Mouse (Mus musculus) liver, embryonic 15.5 days (tissue): ENCODE data around the gene Xylt1. TPM values are rescaled to one million over a fixed set of nuclear protein-coding genes. Genes with fewer than 3 reads are reported as not detected.

Source experiments
- ATAC-seq: fragments of 200-750 bp; cut with Nextera tagmentation; 2 replicates; pipeline ENCODE4 v1.8.0; 2017; ENCODE audit warnings: moderate number of reproducible peaks, mild to moderate bottlenecking, moderate library complexity; ENCODE audit not compliant: insufficient read depth
- H3K27ac ChIP-seq: fragments of 300-500 bp; sonication (generic); replicated peaks from 2 replicates; pipeline ENCODE4 v1.5.1; 2015; ENCODE audit warnings: mild to moderate bottlenecking, inconsistent platforms
- H3K27me3 ChIP-seq: fragments of 300-500 bp; sonication (generic); 2 replicates; pipeline ENCODE4 v1.6.1; 2015; ENCODE audit warnings: mild to moderate bottlenecking, inconsistent platforms
- H3K36me3 ChIP-seq: fragments of 300-500 bp; sonication (generic); replicated peaks from 2 replicates; pipeline ENCODE4 v1.6.1; 2015; ENCODE audit warnings: moderate library complexity, mild to moderate bottlenecking, inconsistent platforms
- H3K4me1 ChIP-seq: fragments of 300-500 bp; sonication (generic); replicated peaks from 2 replicates; pipeline ENCODE4 v1.6.1; 2015; ENCODE audit warnings: inconsistent platforms
- H3K4me2 ChIP-seq: fragments of 300-500 bp; sonication (generic); 2 replicates; pipeline ENCODE4 v1.6.1; 2015; ENCODE audit warnings: moderate library complexity, mild to moderate bottlenecking, inconsistent platforms
- H3K4me3 ChIP-seq: fragments of 300-500 bp; sonication (generic); replicated peaks from 2 replicates; pipeline ENCODE4 v1.5.1; 2015; ENCODE audit warnings: mild to moderate bottlenecking, inconsistent platforms
- H3K9ac ChIP-seq: fragments of 300-500 bp; sonication (generic); 2 replicates; pipeline ENCODE4 v1.6.1; 2015; ENCODE audit warnings: moderate library complexity, mild to moderate bottlenecking, inconsistent platforms
- H3K9me3 ChIP-seq: fragments of 300-500 bp; sonication (generic); replicated peaks from 2 replicates; pipeline ENCODE4 v1.6.1; 2016; ENCODE audit warnings: inconsistent platforms
- WGBS: fragments of 180-500 bp; shearing (Covaris S2); methylation state at CpG from one replicate; pipeline ENCODE4 v1.1.7; 2015; ENCODE audit warnings: mixed read lengths; ENCODE audit not compliant: insufficient replicate concordance; 5-methylcytosine and 5-hydroxymethylcytosine counted together
- polyA plus RNA-seq: library from polyadenylated mRNA; unstranded; fragments of >200 nt; fragmentation: Nextera tagmentation; extraction: Ambion mirVana; gene quantifications from 2 replicates; pipeline ENCODE4 v1.2.1, GENCODE M21; 2015

Gene Xylt1
- polyA plus RNA-seq, 1 experiment from 2014 or later, result 0.24 TPM

GRCm38 (mm10) chr7:117501355-117502181, 120.8 kb downstream of the Xylt1 start:
- no peak for ATAC-seq
- H3K4me2 ChIP-seq, result no peak overlapping the region
- no peak overlapping the region for H3K4me3 ChIP-seq
- WGBS, result 73% methylated on average over 15 of the region's 15 CpGs
- no peaks in the 10 kb centered on the region for H3K27me3 ChIP-seq
- H3K27ac ChIP-seq, result no peak overlapping the region
- no peaks in the 10 kb centered on the region for H3K4me1 ChIP-seq
- no peak overlapping the region for H3K9ac ChIP-seq
- H3K9me3 ChIP-seq, result no peaks in the 10 kb centered on the region
- no peaks in the 10 kb centered on the region for H3K36me3 ChIP-seq

GRCm38 (mm10) chr7:117502415-117502814, 121.6 kb downstream of the Xylt1 start:
- WGBS, result 77% methylated on average over 5 of the region's 5 CpGs
- Histone ChIP-seq H3K4me3 (no peak overlapping the region), H3K36me3 (no peaks in the 10 kb centered on the region), H3K9ac (no peak overlapping the region), H3K9me3 (no peaks in the 10 kb centered on the region), H3K4me1 (no peaks in the 10 kb centered on the region), H3K27me3 (no peaks in the 10 kb centered on the region), H3K4me2 (no peak overlapping the region), H3K27ac (no peak overlapping the region)
- no peak for ATAC-seq

GRCm38 (mm10) chr7:117503714-117504113, 122.9 kb downstream of the Xylt1 start:
- Histone ChIP-seq H3K27ac (no peak overlapping the region), H3K27me3 (no peaks in the 10 kb centered on the region), H3K36me3 (no peaks in the 10 kb centered on the region), H3K4me1 (no peaks in the 10 kb centered on the region), H3K4me2 (no peak overlapping the region), H3K9ac (no peak overlapping the region), H3K9me3 (no peaks in the 10 kb centered on the region), H3K4me3 (no peak overlapping the region)
- WGBS, result 71% methylated on average over 9 of the region's 9 CpGs
- ATAC-seq, result no peak

- Histone ChIP-seq H3K36me3 (no peaks in the 10 kb centered on the region), H3K4me1 (no peaks in the 10 kb centered on the region), H3K27ac (no peak overlapping the region), H3K9me3 (no peaks in the 10 kb centered on the region), H3K9ac (no peak overlapping the region), H3K4me2 (no peak overlapping the region), H3K27me3 (no peaks in the 10 kb centered on the region), H3K4me3 (no peak overlapping the region)
- ATAC-seq, result no peak
- 61% methylated on average over 3 of the region's 3 CpGs for WGBS
Observed at GRCm38 (mm10) chr7:117505791-117506190, 125.0 kb downstream of the Xylt1 start.

GRCm38 (mm10) chr7:117507351-117507750, 126.6 kb downstream of the Xylt1 start:
- Histone ChIP-seq H3K4me2 (no peak overlapping the region), H3K9ac (no peak overlapping the region), H3K4me1 (no peaks in the 10 kb centered on the region), H3K36me3 (no peaks in the 10 kb centered on the region), H3K9me3 (no peaks in the 10 kb centered on the region), H3K27ac (no peak overlapping the region), H3K27me3 (no peaks in the 10 kb centered on the region), H3K4me3 (no peak overlapping the region)
- no peak for ATAC-seq
- WGBS, result 70% methylated on average over 10 of the region's 10 CpGs

GRCm38 (mm10) chr7:117508090-117508489, 127.3 kb downstream of the Xylt1 start:
- Histone ChIP-seq H3K9ac (no peak overlapping the region), H3K9me3 (no peaks in the 10 kb centered on the region), H3K4me2 (no peak overlapping the region), H3K27me3 (no peaks in the 10 kb centered on the region), H3K4me1 (no peaks in the 10 kb centered on the region), H3K4me3 (no peak overlapping the region), H3K36me3 (no peaks in the 10 kb centered on the region), H3K27ac (no peak overlapping the region)
- no peak for ATAC-seq
- 60% methylated on average over 8 of the region's 8 CpGs for WGBS

- Histone ChIP-seq H3K27me3 (no peaks in the 10 kb centered on the region), H3K9me3 (no peaks in the 10 kb centered on the region), H3K4me2 (no peak overlapping the region), H3K4me3 (no peak overlapping the region), H3K27ac (no peak overlapping the region), H3K36me3 (no peaks in the 10 kb centered on the region), H3K4me1 (no peaks in the 10 kb centered on the region), H3K9ac (no peak overlapping the region)
- 58% methylated on average over 2 of the region's 2 CpGs for WGBS
- ATAC-seq, result no peak
Observed at GRCm38 (mm10) chr7:117510113-117510512, 129.3 kb downstream of the Xylt1 start.

- no peak overlapping the region for H3K4me3 ChIP-seq
- H3K27ac ChIP-seq, result no peak overlapping the region
- H3K36me3 ChIP-seq, result no peaks in the 10 kb centered on the region
- H3K4me1 ChIP-seq, result no peaks in the 10 kb centered on the region
- H3K4me2 ChIP-seq, result no peak overlapping the region
- H3K9me3 ChIP-seq, result no peaks in the 10 kb centered on the region
- no peaks in the 10 kb centered on the region for H3K27me3 ChIP-seq
- no peak overlapping the region for H3K9ac ChIP-seq
- WGBS, result 51% methylated on average over 2 of the region's 2 CpGs
- ATAC-seq, result no peak
Observed at GRCm38 (mm10) chr7:117512301-117512700, 131.5 kb downstream of the Xylt1 start.

GRCm38 (mm10) chr7:117515794-117516193, 135.0 kb downstream of the Xylt1 start:
- H3K27me3 ChIP-seq, result no peaks in the 10 kb centered on the region
- H3K9me3 ChIP-seq, result no peaks in the 10 kb centered on the region
- no peaks in the 10 kb centered on the region for H3K4me1 ChIP-seq
- H3K36me3 ChIP-seq, result no peaks in the 10 kb centered on the region
- no peak overlapping the region for H3K4me2 ChIP-seq
- no peak for ATAC-seq
- no peak overlapping the region for H3K27ac ChIP-seq
- H3K4me3 ChIP-seq, result no peak overlapping the region
- 35% methylated on average over 1 of the region's 1 CpGs for WGBS
- H3K9ac ChIP-seq, result no peak overlapping the region

GRCm38 (mm10) chr7:117516896-117517295, 136.1 kb downstream of the Xylt1 start:
- H3K9ac ChIP-seq, result no peak overlapping the region
- no peaks in the 10 kb centered on the region for H3K4me1 ChIP-seq
- H3K27me3 ChIP-seq, result no peaks in the 10 kb centered on the region
- no peaks in the 10 kb centered on the region for H3K9me3 ChIP-seq
- H3K36me3 ChIP-seq, result no peaks in the 10 kb centered on the region
- H3K4me2 ChIP-seq, result no peak overlapping the region
- no peak overlapping the region for H3K27ac ChIP-seq
- H3K4me3 ChIP-seq, result no peak overlapping the region
- whole genome bisulfite sequencing, result 43% methylated on average over 4 of the region's 4 CpGs
- no peak for ATAC-seq

- ATAC-seq, result no peak
- H3K4me1 ChIP-seq, result no peaks in the 10 kb centered on the region
Observed at GRCm38 (mm10) chr7:117521369-117521768, 140.6 kb downstream of the Xylt1 start.

GRCm38 (mm10) chr7:117522092-117522635, 141.4 kb downstream of the Xylt1 start:
- no peaks in the 10 kb centered on the region for H3K4me1 ChIP-seq
- no peaks in the 10 kb centered on the region for H3K36me3 ChIP-seq
- H3K9ac ChIP-seq, result no peak overlapping the region
- H3K4me3 ChIP-seq, result no peak overlapping the region
- no peaks in the 10 kb centered on the region for H3K27me3 ChIP-seq
- no peak overlapping the region for H3K4me2 ChIP-seq
- no peaks in the 10 kb centered on the region for H3K9me3 ChIP-seq
- no peak for ATAC-seq
- 59% methylated on average over 4 of the region's 4 CpGs for WGBS
- no peak overlapping the region for H3K27ac ChIP-seq

More at GRCm38 (mm10) chr7:117521369-117521768, 140.6 kb downstream of the Xylt1 start:
- Histone ChIP-seq H3K27ac (no peak overlapping the region), H3K27me3 (no peaks in the 10 kb centered on the region), H3K4me3 (no peak overlapping the region), H3K9ac (no peak overlapping the region), H3K4me2 (no peak overlapping the region), H3K36me3 (no peaks in the 10 kb centered on the region), H3K9me3 (no peaks in the 10 kb centered on the region)
